Mouse (Mus musculus) ES-E14 (cell line): ENCODE data around the gene Thap3. TPM values are rescaled to one million over a fixed set of nuclear protein-coding genes. Genes with fewer than 3 reads are reported as not detected.

Experiments used
- DNase-seq: peaks from one replicate; pipeline ENCODE4 v3.0.0-alpha.2; 2013; ENCODE audit warnings: low read depth, low spot score
- H3K27ac ChIP-seq: 2 replicates; pipeline ENCODE4 v1.5.1; 2012; ENCODE audit warnings: low read depth, mild to moderate bottlenecking, low read length, moderate library complexity, mixed read lengths; ENCODE audit not compliant: poor library complexity, insufficient read depth, severe bottlenecking
- H3K36me3 ChIP-seq: 2 replicates; pipeline ENCODE4 v1.6.1; 2012; ENCODE audit warnings: mild to moderate bottlenecking, low read length, moderate library complexity, mixed read lengths; ENCODE audit not compliant: control insufficient read depth, poor library complexity, insufficient read depth, severe bottlenecking
- H3K4me1 ChIP-seq, 2 experiments: fragments of 150-350 bp in 1 of 2; sonication (generic) in 1 of 2; 2 replicates each; pipeline ENCODE4 v1.6.1; 2012; ENCODE audit warnings: low read length in 2 of 2, mild to moderate bottlenecking in 1 of 2, mixed read lengths in 1 of 2; ENCODE audit not compliant: control insufficient read depth in 2 of 2, insufficient read depth in 2 of 2, poor library complexity in 1 of 2
- H3K4me3 ChIP-seq, 2 experiments: fragments of 150-350 bp in 1 of 2; sonication (generic) in 1 of 2; 2 replicates each; pipeline ENCODE4 v1.5.1; 2012; ENCODE audit warnings: low read length in 2 of 2, low read depth in 1 of 2, mild to moderate bottlenecking in 1 of 2, mixed read lengths in 1 of 2; ENCODE audit not compliant: insufficient read depth in 1 of 2, poor library complexity in 1 of 2, severe bottlenecking in 1 of 2
- H3K9ac ChIP-seq: 2 replicates; pipeline ENCODE4 v1.6.1; 2012; ENCODE audit warnings: low read depth, mild to moderate bottlenecking, low read length, mixed read lengths; ENCODE audit not compliant: poor library complexity, insufficient read depth, severe bottlenecking
- H3K9me3 ChIP-seq: fragments of 150-350 bp; sonication (generic); 2 replicates; pipeline ENCODE4 v1.6.1; 2012; ENCODE audit warnings: low read depth, mild to moderate bottlenecking, low read length; ENCODE audit not compliant: control insufficient read depth, insufficient read depth
- CHD2 ChIP-seq: IDR thresholded peaks from 2 replicates; pipeline ENCODE4 v1.6.1; 2014; ENCODE audit warnings: mild to moderate bottlenecking, low read depth, low read length, inconsistent platforms
- HCFC1 ChIP-seq: IDR thresholded peaks from 2 replicates; pipeline ENCODE4 v1.6.1; 2012; ENCODE audit warnings: low read length, inconsistent platforms, borderline replicate concordance; ENCODE audit not compliant: insufficient read depth
- MAFK ChIP-seq: IDR thresholded peaks from 2 replicates; pipeline ENCODE4 v1.6.1; 2014; ENCODE audit warnings: mild to moderate bottlenecking, low read depth, low read length, inconsistent platforms; ENCODE audit not compliant: insufficient read depth
- ZC3H11A ChIP-seq: IDR thresholded peaks from 2 replicates; pipeline ENCODE4 v1.6.1; 2012; ENCODE audit warnings: low read depth, mild to moderate bottlenecking, inconsistent platforms, low read length, borderline replicate concordance
- ZNF384 ChIP-seq: IDR thresholded peaks from 2 replicates; pipeline ENCODE4 v1.6.1; 2012; ENCODE audit warnings: low read depth, low read length, inconsistent platforms
- in situ Hi-C, 2 experiments: fragments of 600-800 bp; cut with MboI; formaldehyde crosslinking; loops; one replicate each; pipeline ENCODE4 v1.15.1; 2025; ENCODE audit warnings: low sequenced_read_pairs in 2 of 2, inconsistent platforms in 1 of 2; ENCODE audit not compliant: unreplicated experiment in 2 of 2
- total RNA-seq: library from RNA; depleted of rRNA; stranded (reverse); fragments of 300-350 nt; gene quantifications from 2 replicates; pipeline ENCODE4 v1.2.3, GENCODE M21; 2012

The Thap3 gene
- total RNA-seq, 1 experiment: 7.6 TPM

- Histone ChIP-seq H3K9me3 (no peaks in the 10 kb centered on the region), H3K4me3 (no peak overlapping the region), H3K27ac (no peak overlapping the region), H3K9ac (no peak overlapping the region), H3K4me1 (peaks cover 0 to 15% of the 10 kb centered on the region in 2 experiments; a peak in 2 of 4 replicates), H3K36me3 (no peaks in the 10 kb centered on the region)
- TF ChIP-seq MAFK: no peak
- DNase-seq: no peak
- in situ Hi-C loops: no loop called here
Observed at GRCm38 (mm10) chr4:152002063-152002462, 13.3 kb upstream of the Thap3 start.

DNA sequence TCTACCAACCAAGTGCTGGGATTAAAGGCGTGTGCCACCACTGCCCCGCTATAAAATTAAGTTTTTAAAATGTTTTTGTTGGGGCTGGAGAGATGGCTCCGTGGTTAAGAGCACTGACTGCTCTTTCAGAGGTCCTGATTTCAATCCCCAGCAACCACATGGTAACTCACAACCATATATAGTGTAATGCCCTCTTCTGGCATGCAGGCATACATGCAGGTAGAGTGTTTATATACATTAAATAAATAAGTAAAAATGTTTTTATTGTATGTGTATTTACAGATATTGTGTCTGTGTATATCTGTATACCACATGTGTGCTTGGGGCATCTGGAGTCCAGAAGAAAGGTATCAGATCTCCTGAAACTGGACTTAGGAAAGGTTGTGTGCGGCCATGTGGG is 12.5 kb upstream of the Thap3 start:
- DNase-seq: no peak
- no peak overlapping the region for H3K27ac ChIP-seq
- no peak overlapping the region for H3K9ac ChIP-seq
- H3K4me1 ChIP-seq: peaks cover 0 to 14% of the 10 kb centered on the region in 2 experiments; a peak in 2 of 4 replicates
- no peak overlapping the region for H3K4me3 ChIP-seq
- no peaks in the 10 kb centered on the region for H3K9me3 ChIP-seq
- in situ Hi-C loops: no loop called here
- TF ChIP-seq MAFK: no peak
- H3K36me3 ChIP-seq: no peaks in the 10 kb centered on the region

- DNase-seq: no peak
- in situ Hi-C loops: no loop called here
- TF ChIP-seq ZC3H11A (no peak), HCFC1 (no peak), MAFK (no peak)
Observed at GRCm38 (mm10) chr4:152000906-152001305, 12.1 kb upstream of the Thap3 start.

DNA sequence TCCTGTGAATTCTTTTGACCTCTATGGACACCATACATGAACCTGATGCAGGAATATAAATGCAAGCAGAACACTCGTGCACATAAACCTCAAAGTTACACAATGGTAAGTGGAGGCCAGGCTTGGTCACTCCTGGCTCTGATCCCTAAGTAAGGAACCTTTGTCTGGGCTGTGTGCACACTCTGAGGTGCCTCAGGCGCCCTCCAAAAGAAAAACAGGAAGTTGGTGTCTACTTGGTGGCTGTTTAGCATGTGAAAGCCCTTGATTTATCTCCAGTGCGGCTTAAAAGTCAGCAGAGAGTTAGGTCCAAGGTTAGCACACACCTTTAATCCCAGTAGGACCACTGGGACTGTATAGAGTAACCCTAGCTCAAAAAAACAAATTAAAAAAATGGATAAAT is 10.7 kb upstream of the Thap3 start:
- DNase-seq: no peak
- no peak overlapping the region for H3K9ac ChIP-seq
- no peaks in the 10 kb centered on the region for H3K36me3 ChIP-seq
- H3K4me3 ChIP-seq: no peak overlapping the region
- H3K27ac ChIP-seq: no peak overlapping the region
- no peak for TF ChIP-seq ZC3H11A
- no peak for TF ChIP-seq HCFC1
- TF ChIP-seq CHD2: no peak
- TF ChIP-seq MAFK: no peak
- TF ChIP-seq ZNF384: no peak
- no peaks in the 10 kb centered on the region for H3K9me3 ChIP-seq
- peaks cover 0 to 11% of the 10 kb centered on the region in 2 experiments; a peak in 2 of 4 replicates for H3K4me1 ChIP-seq
- in situ Hi-C loops: no loop called here

More at GRCm38 (mm10) chr4:152000906-152001305, 12.1 kb upstream of the Thap3 start:
- H3K4me3 ChIP-seq: no peak overlapping the region
- H3K27ac ChIP-seq: no peak overlapping the region
- no peaks in the 10 kb centered on the region for H3K36me3 ChIP-seq
- no peak overlapping the region for H3K9ac ChIP-seq
- H3K4me1 ChIP-seq: peaks cover 0 to 13% of the 10 kb centered on the region in 2 experiments; a peak in 2 of 4 replicates
- H3K9me3 ChIP-seq: no peaks in the 10 kb centered on the region

DNA sequence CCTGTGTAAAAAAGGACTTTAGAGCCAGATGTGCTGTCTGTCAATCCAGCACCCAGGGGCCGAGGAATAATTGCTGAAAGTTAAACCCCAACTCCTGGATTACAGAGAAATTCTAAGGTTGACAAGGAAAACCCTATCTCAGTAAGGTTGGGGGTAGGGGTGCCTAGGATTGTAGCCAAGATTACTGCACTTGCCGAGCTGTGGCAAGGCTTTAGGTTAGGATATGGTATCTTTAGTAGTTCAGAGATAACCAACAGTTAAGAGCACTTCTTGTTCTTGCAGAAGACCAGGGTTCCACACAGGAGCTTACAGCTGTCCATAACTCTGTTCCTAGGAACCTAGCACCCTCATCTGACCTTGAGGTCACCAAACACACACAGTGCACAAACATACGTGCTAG is 8.9 kb upstream of the Thap3 start:
- no peak for TF ChIP-seq MAFK
- no peak for TF ChIP-seq ZNF384
- no peak for TF ChIP-seq CHD2
- no peak for TF ChIP-seq ZC3H11A
- no peak for TF ChIP-seq HCFC1
- Histone ChIP-seq H3K4me3 (no peak overlapping the region), H3K4me1 (peaks cover 0 to 11% of the 10 kb centered on the region in 2 experiments; a peak in 2 of 4 replicates), H3K9me3 (no peaks in the 10 kb centered on the region), H3K36me3 (peaks cover 6% of the 10 kb centered on the region; the same call in 1 of the 2 replicates), H3K9ac (no peak overlapping the region), H3K27ac (no peak overlapping the region)
- in situ Hi-C loops: no loop called here
- DNase-seq: no peak
